Mouse (Mus musculus): ENCODE data around the gene Ltk.
"Not testable (repeated sequence)": the region's sequence is repeated elsewhere in the genome, so short reads cannot be mapped to it uniquely, and the experiment has no call there.

The Ltk gene

DNA sequence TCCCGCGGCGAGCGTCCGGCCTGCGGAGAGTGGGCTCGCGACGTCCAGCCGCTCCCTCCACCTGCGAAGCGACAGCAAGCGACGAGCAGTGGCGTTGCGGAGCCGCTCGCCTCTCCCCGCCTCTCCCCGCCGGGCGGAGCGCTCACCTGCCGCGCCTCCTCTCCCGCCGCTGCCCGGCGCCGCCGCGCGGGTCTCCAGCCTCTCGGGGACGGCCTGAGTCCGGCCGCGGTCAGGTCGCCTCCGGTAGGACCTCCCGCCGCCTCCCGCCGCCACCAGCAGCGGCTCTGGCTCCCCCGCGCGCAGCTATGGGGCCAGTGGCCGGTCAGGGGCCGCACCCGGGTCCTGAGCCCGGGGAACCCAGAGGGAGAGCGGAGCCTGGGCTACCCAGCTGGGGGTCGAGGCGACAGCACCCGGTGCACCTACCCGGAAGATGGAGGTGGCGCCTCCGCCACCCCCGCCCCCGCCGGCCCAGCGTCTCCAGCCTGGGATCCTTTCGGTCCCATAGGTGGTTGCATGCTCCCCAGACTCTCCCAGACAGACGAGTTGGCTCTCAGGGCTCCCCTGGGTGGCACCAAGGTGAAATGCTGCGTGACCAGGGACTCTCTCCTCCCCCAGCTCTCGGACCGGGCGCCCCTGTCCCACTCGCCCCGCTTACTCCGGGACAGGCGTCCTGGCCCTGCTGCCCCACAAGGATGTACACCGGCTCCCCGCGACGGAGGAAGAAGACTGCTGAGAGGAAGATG, 2.0 kb downstream of the Ltk start:
- DNase-seq (ENCODE audit: low read depth): no peak

DNA sequence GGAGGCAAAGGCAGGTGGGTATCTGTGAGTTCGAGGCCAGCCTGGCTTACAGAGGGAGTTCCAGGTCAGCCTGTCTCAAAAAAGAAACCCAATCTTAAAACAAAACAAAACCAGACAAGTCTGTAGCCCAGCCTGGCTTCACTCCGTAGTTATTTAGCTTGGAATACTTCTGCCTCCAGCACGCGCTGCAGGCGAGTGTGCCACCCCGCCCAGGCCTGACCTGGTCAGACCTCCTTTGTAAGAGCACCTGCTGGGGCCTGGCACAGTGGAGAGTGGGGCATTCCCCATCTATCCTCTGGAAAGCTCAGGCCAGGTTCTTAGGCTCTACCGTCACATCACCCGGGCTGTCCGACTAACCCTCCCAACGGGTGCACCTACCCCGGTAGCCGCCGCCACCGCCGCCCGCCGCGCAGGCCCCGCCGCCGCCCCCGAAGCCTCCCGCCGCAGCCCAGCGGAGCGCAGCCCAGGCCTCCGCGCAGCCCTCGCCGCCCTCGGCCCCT, 2.6 kb downstream of the Ltk start:
- no peak for DNase-seq (ENCODE audit: low read depth)

DNA sequence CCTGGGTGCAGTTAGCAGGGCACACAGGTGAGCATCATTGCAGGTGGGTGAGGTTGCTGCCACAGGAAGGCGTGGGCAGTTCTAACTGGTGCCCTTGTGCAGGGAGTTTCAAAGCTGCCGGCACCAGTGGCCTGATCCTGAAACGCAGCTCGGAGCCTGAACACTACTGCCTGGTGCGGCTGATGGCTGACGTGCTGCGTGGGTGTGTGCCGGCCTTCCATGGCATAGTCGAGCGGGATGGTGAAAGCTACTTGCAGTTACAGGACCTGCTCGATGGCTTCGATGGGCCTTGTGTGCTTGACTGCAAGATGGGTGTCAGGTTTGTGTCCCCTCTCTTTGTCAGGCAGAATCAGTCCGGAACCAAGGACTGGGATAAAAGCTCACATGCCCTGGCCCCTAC, 11.0 kb downstream of the Ltk start:
- DNase-seq (ENCODE audit: low read depth): no peak

DNA sequence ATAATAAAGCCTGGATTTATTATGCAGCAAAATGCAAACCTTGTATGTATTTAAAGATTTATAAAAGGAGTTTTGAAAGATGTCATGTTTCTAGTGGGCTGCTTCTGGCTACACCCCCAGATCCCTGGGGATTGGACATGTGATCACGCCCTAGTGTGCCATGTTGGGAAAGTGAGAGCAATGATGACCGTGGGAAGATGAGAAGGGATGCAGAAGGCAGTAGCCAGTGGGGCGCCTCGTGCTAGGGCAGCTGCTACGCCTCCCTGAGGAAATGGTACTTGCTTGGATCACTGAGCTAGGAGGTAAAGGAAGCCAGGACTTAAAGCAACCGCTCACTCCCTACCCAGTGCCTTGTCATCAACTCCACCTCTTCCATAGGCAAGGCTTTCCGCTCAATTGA, 12.7 kb downstream of the Ltk start:
- no peak for DNase-seq (ENCODE audit: low read depth)

DNA sequence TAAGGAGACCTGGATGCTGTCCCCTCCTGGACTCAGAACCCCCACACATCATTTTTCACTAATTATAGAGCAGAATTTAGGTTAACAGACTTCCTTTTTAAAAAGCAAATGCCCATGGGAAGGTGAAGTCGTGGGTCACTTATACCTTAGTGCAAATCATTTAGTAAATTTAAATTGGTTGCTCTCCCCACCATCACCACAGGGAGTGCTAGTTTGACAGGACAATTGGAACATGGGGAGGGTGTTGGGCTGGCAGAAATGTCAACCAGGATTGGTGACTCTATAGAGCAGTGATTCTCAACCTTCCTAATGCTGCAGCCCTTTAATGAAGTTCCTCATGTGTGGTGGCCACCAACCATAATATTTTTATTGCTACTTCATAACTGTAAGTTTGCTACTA, 14.9 kb downstream of the Ltk start:
- no peak for DNase-seq (ENCODE audit: low read depth)

DNA sequence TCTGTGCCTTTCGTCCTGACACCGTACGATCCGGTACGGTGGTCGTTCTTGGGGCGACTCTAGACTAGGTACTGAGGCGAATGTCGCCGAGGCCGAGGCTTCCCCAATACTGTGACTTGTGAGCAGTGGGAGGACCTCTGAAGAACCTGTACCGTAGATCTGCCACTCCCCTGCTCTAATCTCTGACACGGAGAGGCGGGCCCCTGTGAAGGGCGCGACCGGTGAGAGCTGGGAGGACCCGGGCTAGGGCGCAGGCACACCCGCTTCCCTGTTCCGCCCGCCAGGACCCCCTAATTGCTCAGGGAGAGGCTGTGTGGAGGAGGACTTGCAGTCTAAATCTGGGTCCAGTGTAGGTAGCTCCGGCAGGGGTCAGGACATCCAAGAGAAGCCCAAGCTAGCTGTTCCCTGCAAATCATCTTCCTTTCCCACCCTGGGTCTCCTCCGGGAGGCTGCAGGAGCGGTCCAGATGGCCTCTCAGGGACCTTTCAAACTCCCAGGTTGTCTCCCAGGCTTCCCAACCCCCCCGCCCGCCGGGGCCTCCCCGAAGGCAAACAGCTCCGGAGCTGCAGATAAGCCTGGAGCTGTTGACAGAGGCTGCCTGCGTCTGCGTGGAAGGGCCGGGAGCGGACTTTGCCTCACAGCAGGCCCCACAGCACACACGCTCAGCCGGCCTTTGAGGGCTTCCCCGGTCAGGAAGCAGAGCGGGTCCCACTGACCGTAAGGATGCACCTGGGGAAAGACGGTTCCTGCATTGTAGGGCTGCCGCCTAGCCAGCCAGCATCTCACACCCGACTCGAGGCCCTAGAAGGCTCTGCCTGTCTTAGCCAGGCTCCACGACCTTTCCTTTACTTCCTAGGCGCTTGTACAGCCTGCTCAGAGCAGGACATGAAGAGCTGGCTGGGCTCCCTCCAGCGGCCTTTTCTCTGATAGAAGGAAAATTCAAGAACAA, 15.8 kb downstream of the Ltk start:
- no peak for DNase-seq (ENCODE audit: low read depth)

DNA sequence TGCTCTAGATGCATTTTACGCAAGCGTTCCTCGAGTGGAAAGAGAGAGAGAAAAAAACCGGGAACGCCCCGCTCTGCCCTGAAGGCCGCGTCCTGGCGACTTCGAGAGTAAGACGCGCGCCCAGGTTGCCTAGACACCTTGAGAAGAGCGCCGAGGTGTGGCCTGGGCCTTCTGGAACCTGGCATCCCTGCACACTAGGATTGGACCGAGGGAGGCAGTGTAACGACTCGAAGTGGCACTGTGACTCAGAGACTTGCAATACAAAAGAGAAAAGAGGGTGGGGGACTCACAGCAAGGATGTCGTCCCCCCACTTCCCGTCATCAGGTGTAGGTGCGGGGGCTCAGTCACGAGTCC, 16.4 kb downstream of the Ltk start:
- DNase-seq (ENCODE audit: low read depth): no peak

DNA sequence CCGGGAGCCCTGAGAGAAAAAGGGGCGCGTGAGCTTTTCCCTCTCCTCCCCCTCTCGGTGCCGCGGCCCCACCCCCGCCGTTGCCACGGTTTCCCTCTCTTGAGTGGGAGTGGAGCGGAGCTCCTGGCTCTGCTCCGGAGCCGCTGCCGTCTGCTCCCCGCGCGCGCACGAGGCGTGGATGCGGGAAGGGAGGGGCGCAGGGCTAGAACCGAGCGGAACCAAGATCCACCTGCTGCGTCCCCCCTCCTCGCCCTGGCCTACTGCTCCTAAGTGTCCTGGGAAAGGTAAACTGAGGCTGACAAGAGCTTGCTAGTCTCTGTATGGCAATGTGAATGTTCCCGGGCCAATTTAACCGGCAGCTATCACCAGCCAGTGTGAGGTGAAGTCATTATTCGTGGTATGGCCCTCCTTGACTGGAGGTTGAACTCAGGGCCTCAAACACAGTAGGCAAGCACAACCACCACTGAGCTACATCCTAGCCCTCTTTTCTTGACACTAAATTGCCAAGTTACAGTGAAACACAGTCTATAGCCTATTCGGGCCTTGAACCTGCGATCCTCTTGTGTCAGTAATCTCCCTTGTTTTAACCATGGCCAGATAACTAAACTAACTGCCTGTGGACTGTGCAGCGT, 16.9 kb downstream of the Ltk start:
- DNase-seq (ENCODE audit: low read depth): no peak

DNA sequence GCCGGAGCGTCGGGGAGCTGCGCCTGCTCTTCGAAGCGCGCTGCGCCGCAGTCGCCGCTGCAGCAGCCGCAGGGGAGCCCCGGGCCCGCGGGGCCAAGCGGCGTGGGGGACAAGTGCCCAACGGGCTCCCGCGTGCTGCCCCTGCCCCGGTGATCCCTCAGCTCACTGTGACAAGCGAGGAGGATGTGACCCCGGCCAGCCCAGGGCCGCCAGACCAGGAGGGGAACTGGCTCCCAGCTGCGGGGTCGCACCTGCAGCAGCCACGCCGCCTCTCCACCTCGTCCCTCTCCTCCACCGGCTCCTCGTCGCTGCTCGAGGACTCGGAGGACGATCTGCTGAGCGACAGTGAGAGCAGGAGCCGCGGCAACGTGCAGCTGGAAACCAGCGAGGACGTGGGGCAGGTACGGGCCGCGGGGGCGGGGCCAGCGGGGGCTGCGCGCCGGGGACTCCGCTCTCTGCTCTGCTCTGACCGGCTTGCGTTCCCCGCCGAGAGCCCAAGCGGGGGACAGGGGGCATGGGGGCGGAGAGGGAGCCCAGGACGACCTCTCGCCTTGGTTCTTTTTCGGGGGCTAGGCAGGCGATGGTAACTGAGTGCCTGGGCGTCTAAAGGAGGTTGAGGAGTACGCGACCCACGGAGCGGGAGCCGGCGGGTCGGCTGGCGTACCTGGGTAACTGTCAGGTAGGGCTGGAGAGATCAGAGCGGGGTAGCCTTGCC, 17.6 kb downstream of the Ltk start:
- DNase-seq (ENCODE audit: low read depth): no peak

DNA sequence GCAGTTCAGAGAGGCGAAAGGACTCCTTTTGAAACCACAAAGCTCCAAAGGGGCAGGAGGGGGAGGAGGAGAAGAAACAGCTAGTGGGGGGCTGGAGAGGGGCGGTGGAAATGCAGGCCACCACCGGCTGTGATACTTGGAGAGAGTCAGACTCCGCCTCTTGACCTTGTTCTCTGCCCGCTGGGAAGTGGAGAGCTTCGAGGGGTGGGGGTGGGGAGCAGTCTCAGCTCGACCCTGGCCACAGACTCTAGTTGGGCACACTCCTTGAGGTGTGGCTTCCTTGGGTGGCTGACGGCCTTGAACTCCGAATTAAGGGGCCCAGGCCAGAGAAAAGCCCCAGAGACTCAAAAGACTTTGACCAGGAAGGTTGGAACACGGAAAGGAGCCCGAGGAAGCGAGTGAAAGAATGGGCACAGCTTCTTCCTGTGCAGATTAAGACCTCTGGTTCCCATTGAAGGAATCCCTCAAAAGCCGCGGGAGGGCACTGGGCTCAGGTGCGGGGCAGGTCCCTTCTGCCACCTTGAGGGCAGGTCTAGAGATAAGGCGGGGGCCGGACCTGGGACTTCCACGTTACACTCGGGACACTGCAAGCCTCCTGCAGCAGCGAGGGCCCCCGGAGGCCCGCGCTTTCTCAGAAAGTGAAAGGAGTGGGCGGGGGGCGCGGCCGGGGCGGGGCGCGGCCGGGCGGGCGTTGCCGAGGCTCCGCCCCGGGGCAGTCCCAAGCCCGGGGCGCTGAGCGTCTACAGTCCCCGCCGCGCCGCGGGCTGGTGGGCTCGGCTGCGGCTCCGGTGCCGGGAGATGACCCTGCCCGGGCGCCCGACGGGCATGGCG, 18.4 kb downstream of the Ltk start, which contains the start of gene Itpka:
TSS of gene Itpka (plus strand) at position 757 of the 831 bp plus-strand sequence.
- no peak for DNase-seq (ENCODE audit: low read depth)

DNA sequence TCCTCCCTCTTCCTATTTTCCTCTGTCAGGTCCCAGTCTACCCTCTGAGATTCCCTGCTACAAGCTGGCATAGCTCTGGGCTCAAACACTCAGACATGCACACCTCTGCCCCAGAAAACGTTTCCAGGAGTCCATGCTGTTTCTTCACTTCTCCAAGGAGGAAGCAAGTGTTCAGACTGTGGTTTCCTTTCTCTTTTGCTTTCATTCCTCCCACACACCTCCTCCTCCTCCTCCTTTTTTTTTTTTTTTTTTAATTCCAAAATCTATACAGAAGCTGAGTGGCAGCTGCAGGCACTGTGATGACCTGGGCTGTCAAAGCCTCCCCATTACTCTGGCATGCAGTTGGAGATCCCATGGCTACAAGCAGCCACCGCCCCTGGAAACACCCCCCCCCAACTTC, 19.7 kb downstream of the Ltk start:
- DNase-seq (ENCODE audit: low read depth): no peak

DNA sequence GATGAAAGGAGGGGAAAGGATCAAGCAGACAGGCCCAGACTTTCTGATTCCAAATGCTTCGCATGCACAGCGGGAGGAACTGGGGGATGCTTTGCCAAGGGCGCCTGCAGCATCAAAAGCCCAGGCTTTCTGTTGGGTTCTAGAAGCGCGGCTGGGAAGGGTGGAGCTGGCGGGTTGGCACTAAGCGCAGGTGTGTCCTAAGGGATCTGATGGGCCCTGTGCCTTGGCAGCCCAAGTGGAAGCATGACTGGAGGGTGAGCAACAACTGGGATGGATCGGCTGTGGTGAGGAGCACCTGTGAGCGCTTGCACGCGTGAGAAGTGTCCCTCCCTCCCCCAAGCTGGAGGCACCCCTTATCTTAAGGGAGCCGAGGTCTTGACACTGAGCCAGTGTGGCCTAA, 23.1 kb downstream of the Ltk start:
- DNase-seq (ENCODE audit: low read depth): no peak

DNA sequence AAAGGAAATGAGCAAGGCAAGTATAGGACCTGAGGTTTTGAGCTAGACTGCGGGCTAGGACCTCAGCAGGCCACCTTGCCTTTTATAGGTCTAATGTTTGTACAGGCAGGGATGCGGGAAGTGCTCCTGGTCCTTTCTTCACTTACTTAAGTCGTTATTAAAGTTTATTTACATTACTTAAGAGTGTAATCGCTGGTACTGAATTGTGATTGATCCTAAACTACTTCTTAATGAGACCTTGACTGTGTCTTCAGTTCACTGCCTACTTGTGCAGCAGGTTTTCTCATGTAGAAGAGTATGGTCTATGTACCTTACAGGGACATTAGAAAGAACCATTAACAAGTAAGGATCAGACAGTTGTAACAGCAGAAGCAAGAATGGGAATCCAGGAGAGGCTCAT, 29.5 kb downstream of the Ltk start:
- DNase-seq (ENCODE audit: low read depth): no peak

DNA sequence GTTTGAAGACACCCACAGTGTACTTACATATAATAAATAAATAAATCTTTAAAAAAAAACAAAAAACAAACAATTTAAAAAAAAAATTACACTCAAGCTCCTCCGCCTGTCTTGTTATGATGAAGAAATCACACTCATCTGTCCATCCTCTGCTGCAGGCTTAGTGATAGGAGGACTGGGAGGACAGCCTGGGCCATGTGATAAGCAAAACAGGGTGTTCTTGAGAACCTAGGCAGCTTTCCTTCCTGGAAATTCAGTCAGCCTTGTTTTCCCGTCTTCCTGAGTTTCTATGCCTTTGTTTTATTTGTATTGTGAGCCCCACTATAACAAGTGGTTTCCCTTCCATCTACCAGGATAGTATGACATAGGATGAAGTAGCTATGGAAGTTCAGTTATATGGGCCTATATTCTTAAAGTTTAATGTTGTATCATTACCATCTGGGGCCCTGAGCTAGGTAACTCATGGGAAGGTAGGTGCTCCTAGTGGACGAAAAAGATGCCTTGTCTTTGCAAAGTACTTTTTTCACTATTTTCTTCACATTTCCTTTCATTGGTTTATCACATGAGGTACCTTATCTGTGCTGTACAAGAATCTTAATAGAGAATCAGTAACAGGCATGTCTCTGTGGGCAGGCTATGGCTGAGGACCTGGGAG, 32.3 kb downstream of the Ltk start:
- no peak for DNase-seq (ENCODE audit: low read depth)

DNA sequence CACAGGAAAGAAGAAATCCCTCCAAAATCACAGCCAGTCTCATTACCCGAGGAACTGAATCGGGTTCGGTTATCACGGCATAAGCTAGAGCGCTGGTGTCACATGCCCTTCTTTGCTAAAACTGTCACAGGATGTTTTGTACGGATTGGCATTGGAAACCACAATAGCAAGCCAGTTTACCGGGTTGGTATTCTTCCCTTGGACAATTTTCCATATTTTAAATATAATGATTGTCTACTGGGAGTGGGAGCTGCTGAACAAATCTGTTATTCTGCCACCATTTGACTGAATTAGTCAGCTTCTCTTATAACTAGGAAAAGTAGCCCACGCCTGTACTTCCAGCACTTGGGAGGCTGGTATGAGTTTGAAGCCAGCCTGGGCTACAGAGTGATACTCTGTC, 39.2 kb downstream of the Ltk start:
- DNase-seq (ENCODE audit: low read depth): no peak

DNA sequence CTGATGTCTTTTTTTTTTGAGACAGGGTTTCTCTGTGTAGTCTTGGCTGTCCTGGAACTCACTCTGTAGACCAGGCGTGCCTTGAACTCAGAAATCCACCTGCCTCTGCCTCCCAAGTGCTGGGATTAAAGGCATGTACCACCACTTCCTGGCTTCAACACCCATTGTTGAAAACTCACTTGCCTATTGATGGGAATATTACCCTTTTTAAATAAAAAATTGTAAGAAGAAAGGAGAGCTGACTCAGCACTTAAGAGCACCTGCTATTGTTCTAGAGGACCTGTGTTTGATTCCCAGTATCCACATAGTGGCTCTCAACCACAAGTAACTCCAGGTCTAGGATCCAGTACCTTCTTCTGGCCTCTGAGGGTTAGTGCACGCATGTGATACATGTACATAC, 44.4 kb downstream of the Ltk start:
- not testable (repeated sequence) for DNase-seq (ENCODE audit: low read depth)

DNA sequence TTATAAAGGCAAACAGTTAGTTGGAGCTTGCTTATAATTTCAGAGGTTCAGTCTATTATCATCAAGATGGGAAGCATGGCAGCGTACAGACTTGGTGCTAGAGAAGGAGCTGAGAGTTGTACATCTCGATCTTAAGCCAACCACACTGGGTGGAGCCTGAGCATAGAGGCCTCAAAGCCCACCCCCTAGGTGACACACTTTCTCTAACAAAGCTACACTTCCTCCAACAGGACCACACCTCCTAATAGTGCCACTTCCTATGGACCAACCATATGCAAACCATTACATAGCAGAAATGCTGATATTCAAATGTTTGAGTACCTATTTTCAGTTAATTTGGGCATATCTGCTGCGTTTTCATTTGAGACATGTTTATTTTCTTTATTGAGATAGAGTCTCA, 50.2 kb downstream of the Ltk start:
- DNase-seq (ENCODE audit: low read depth): no peak

DNA sequence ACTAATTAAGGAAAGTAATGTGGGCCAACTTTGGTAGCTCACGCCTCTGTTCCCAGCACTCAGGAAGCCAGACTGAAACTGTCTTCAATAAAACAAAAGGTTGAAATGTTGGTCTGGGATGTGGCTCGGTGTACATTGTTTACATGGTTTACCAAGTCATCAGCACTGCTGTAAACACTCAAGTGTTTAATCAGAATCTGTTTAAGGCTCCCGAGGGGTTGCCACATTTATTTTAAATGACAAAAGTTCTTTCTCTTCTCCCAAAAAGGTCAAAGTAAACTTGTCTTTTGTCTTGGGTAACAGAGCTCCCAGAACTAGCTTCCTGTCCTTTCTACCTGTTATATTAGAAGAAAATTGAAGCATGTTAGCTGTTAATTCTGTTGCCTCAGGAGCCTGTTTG, 52.6 kb downstream of the Ltk start:
- DNase-seq (ENCODE audit: low read depth): no peak

DNA sequence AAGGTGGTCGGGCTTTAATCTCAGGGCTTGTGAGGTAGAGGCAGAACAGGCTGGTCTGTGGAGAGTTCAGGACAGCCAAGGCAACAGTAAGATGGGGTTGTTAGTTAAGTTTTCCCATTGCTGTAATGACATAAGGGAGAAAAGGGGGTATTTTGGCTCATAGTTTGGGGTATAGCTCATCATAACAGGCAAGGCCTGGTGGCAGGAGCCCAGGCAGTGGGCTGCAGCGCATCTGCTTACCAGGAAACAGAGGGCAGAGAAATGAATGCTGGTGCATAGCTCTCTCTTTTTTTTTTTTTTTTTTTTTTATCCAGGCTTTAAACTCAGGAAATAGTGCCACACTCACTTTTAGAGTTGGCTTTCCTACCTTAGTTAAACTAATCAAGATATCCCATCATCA, 57.1 kb downstream of the Ltk start:
- no peak for DNase-seq (ENCODE audit: low read depth)
